Mouse (Mus musculus) gastrocnemius, postnatal 25 days (tissue): ENCODE results near the gene Xirp2. TPM values are rescaled to one million over a fixed set of nuclear protein-coding genes. Genes with fewer than 3 reads are reported as not detected.
A peak's percentile ranks its signal among the peaks of the same experiment; 100 is the strongest.
"Not testable (repeated sequence)": the region's sequence is repeated elsewhere in the genome, so short reads cannot be mapped to it uniquely, and the experiment has no call there.

Experiments used
- DNase-seq: peaks from one replicate; pipeline ENCODE4 v3.0.0; 2022
- long read RNA-seq, 2 experiments: library from polyadenylated mRNA; stranded (forward); transcript quantifications; one replicate each; pipeline ENCODE4 v2.0.0; 2021
- total RNA-seq, 2 experiments: library from RNA; stranded (reverse); gene quantifications; 1 replicate in 1 of 2; 2 replicates in 1 of 2; pipeline ENCODE4 v1.2.3; 2021

Xirp2 gene
- total RNA-seq, result 100 to 1,000 TPM; 830 to 948 TPM
- long read RNA-seq, experiment 1, partial matches to known transcripts, result 820 of 833 reads
- long read RNA-seq, experiment 1, other reads (novel, unspliced or antisense), result 13 of 833 reads
- long read RNA-seq, experiment 2, partial matches to known transcripts, result 579 of 593 reads
- long read RNA-seq, experiment 2, other reads (novel, unspliced or antisense), result 14 of 593 reads

GRCm38 (mm10) chr2:67445780-67446179 lies at the start of gene Xirp2:
Gene Xirp2, plus strand, starts transcription at chr2:67446002.
- DNase-seq, result peak; percentile 56

- not testable (repeated sequence) for DNase-seq
Observed at GRCm38 (mm10) chr2:67413425-67413824, 32.4 kb upstream of the Xirp2 start, which contains the start of gene Gm21830. Gene Gm21830, plus strand, starts transcription at chr2:67413725.

- DNase-seq, result no peak
Observed at GRCm38 (mm10) chr2:67420853-67421252, 24.9 kb upstream of the Xirp2 start.

GRCm38 (mm10) chr2:67422799-67423198 lies 23.0 kb upstream of the Xirp2 start:
- no peak for DNase-seq

GRCm38 (mm10) chr2:67433081-67433480 lies 12.7 kb upstream of the Xirp2 start, which contains the start of gene Gm26727:
Gene Gm26727, minus strand, starts transcription at chr2:67433181.
- DNase-seq, result no peak

- DNase-seq, result no peak
Observed at GRCm38 (mm10) chr2:67438309-67438708, 7.5 kb upstream of the Xirp2 start.

- no peak for DNase-seq
Observed at GRCm38 (mm10) chr2:67446772-67447171, 970 bp downstream of the Xirp2 start.

- DNase-seq, result peak; percentile 25
Observed at GRCm38 (mm10) chr2:67447206-67447605, 1.4 kb downstream of the Xirp2 start.

GRCm38 (mm10) chr2:67460857-67461256 lies 15.1 kb downstream of the Xirp2 start:
- DNase-seq, result no peak

GRCm38 (mm10) chr2:67467036-67467435 lies 21.2 kb downstream of the Xirp2 start:
- no peak for DNase-seq

GRCm38 (mm10) chr2:67470030-67470429 lies 24.2 kb downstream of the Xirp2 start:
- not testable (repeated sequence) for DNase-seq

- DNase-seq, result no peak
Observed at GRCm38 (mm10) chr2:67477753-67478152, 32.0 kb downstream of the Xirp2 start.

GRCm38 (mm10) chr2:67481051-67481450 lies 35.2 kb downstream of the Xirp2 start:
- peak; percentile 83 for DNase-seq

- DNase-seq, result no peak
Observed at GRCm38 (mm10) chr2:67486721-67487120, 40.9 kb downstream of the Xirp2 start.

GRCm38 (mm10) chr2:67487162-67487561 lies 41.4 kb downstream of the Xirp2 start:
- no peak for DNase-seq

GRCm38 (mm10) chr2:67488465-67489127 lies 42.8 kb downstream of the Xirp2 start:
- no peak for DNase-seq

GRCm38 (mm10) chr2:67489128-67489492 lies 43.3 kb downstream of the Xirp2 start:
- DNase-seq, result no peak

- no peak for DNase-seq
Observed at GRCm38 (mm10) chr2:67505457-67505856, 59.7 kb downstream of the Xirp2 start.

- no peak for DNase-seq
Observed at GRCm38 (mm10) chr2:67516405-67516804, 70.6 kb downstream of the Xirp2 start.

GRCm38 (mm10) chr2:67535347-67535746 lies 89.5 kb downstream of the Xirp2 start:
- no peak for DNase-seq

GRCm38 (mm10) chr2:67539426-67539825 lies 93.6 kb downstream of the Xirp2 start:
- DNase-seq, result no peak

- no peak for DNase-seq
Observed at GRCm38 (mm10) chr2:67541957-67542696, 96.3 kb downstream of the Xirp2 start.

GRCm38 (mm10) chr2:67544426-67544825 lies 98.6 kb downstream of the Xirp2 start:
- no peak for DNase-seq
